Mouse (Mus musculus): ENCODE measurements around the gene Lrrc14b.
A peak's percentile ranks its signal among the peaks of the same experiment; 100 is the strongest.

The Lrrc14b gene

GRCm38 (mm10) chr13:74363859-74364235 lies at the start of gene Lrrc14b:
Gene Lrrc14b (minus strand): TSS chr13:74364005.
- no peak for DNase-seq (ENCODE audit: low read depth)

GRCm38 (mm10) chr13:74399298-74399839 lies 35.6 kb upstream of the Lrrc14b start, which contains the start of gene Ftl1-ps1:
Gene Ftl1-ps1 (plus strand): TSS chr13:74399694.
- DNase-seq (ENCODE audit: low read depth) = no peak

- DNase-seq (ENCODE audit: low read depth) = no peak
Measured at GRCm38 (mm10) chr13:74391156-74391555, 27.4 kb upstream of the Lrrc14b start.

- DNase-seq (ENCODE audit: low read depth) = peak; percentile 38
Measured at GRCm38 (mm10) chr13:74390371-74390990, 26.7 kb upstream of the Lrrc14b start, which contains the start of gene Zfp72. Gene Zfp72 (minus strand): TSS chr13:74390836.

GRCm38 (mm10) chr13:74389730-74390129 lies 25.9 kb upstream of the Lrrc14b start:
- no peak for DNase-seq (ENCODE audit: low read depth)

GRCm38 (mm10) chr13:74382289-74382688 lies 18.5 kb upstream of the Lrrc14b start:
- DNase-seq (ENCODE audit: low read depth) = no peak

- DNase-seq (ENCODE audit: low read depth) = no peak
Measured at GRCm38 (mm10) chr13:74381533-74382276, 17.9 kb upstream of the Lrrc14b start.

- DNase-seq (ENCODE audit: low read depth) = no peak
Measured at GRCm38 (mm10) chr13:74363176-74363858, 488 bp downstream of the Lrrc14b start.

GRCm38 (mm10) chr13:74362218-74362617 lies 1.6 kb downstream of the Lrrc14b start:
- no peak for DNase-seq (ENCODE audit: low read depth)

- no peak for DNase-seq (ENCODE audit: low read depth)
Measured at GRCm38 (mm10) chr13:74356491-74356890, 7.3 kb downstream of the Lrrc14b start.

GRCm38 (mm10) chr13:74350435-74350906 lies 13.3 kb downstream of the Lrrc14b start:
- no peak for DNase-seq (ENCODE audit: low read depth)

- DNase-seq (ENCODE audit: low read depth) = peak; percentile 95
Measured at GRCm38 (mm10) chr13:74349566-74350434, 14.0 kb downstream of the Lrrc14b start, which contains the start of the genes Sdha and Ccdc127. Gene Sdha (minus strand): TSS chr13:74350280. Gene Ccdc127 (plus strand): TSS chr13:74350309.

- no peak for DNase-seq (ENCODE audit: low read depth)
Measured at GRCm38 (mm10) chr13:74341036-74341435, 22.8 kb downstream of the Lrrc14b start.

- DNase-seq (ENCODE audit: low read depth) = no peak
Measured at GRCm38 (mm10) chr13:74329321-74329720, 34.5 kb downstream of the Lrrc14b start.

GRCm38 (mm10) chr13:74317170-74317849 lies 46.5 kb downstream of the Lrrc14b start, which contains the start of gene Pdcd6:
Gene Pdcd6 (minus strand): TSS chr13:74317580.
- DNase-seq (ENCODE audit: low read depth) = peak; percentile 98

- DNase-seq (ENCODE audit: low read depth) = no peak
Measured at GRCm38 (mm10) chr13:74316789-74317169, 47.0 kb downstream of the Lrrc14b start.

GRCm38 (mm10) chr13:74316386-74316785 lies 47.4 kb downstream of the Lrrc14b start:
- no peak for DNase-seq (ENCODE audit: low read depth)

GRCm38 (mm10) chr13:74314616-74315015 lies 49.2 kb downstream of the Lrrc14b start:
- DNase-seq (ENCODE audit: low read depth) = no peak
